Mouse (Mus musculus): ENCODE measurements at regions not wholly inside any gene's neighbourhood (a gene's known extent, or its start where the extent isn't known, plus 50 kb on each side); places are given as distances from the start of the nearest gene placed in this dataset.

- ATAC-seq (replicated peaks; ENCODE audit: low read depth, poor library complexity, severe bottlenecking), result no peak
Measured at GRCm38 (mm10) chr10:42095986-42096385, 77.7 kb upstream of the Armc2 start.

DNA sequence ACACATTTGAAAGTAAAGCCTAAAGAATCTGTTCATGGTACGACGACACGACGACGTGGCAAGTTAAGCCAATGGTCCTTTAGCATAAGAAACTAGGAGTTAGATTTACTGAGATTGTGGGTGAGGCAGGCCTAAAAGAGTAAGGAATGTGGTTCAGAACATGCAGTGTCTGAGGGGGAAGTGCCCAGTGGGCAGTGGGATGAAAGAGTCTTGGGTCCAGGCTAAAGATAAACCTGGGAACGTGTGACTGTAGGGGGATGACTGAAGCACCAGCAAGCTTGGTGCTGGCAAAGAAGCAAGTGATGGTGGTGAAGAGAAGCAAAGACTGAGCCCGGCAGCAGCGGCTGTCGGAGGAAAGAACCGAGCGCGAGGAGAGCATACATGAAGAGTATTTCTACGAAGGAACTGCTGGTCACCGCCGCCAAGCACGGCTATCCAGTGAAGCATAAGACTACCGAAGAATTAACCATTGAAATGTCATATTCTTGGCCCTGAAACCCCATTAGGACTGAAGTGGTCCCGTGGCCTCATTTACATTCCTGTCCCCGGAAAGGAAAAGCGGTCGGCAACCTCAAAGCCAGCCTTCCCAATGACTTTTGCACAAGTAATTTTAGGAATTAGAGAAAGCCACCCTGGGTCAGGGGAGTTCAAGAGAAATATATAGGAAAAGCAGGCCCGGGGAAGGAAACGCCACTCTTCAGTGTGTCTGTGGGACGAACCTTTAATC lies 76.2 kb upstream of the Armc2 start:
- ATAC-seq (replicated peaks; ENCODE audit: low read depth, poor library complexity, severe bottlenecking), result no peak

GRCm38 (mm10) chr10:42093176-42093759 lies 75.0 kb upstream of the Armc2 start:
- no peak for ATAC-seq (replicated peaks; ENCODE audit: low read depth, poor library complexity, severe bottlenecking)

DNA sequence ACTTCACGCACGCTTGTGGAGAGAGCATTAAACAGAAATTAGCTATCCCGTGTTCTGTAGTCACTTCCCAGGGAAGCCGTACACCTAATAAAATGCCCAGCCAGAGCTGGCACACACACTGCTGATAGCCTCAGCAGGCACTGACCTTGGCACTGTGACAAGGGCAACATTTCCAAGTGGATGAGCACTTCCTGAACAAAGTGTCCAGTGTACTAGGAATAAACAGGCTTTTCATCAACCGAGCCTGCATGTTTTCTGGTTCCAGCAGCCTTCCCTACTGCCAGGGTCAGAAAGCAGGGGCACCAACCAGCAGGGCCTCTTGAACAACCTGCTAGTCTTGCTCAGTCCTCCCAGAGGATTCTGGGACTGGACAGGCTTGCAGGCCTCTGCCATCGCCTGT lies 74.3 kb upstream of the Armc2 start:
- no peak for ATAC-seq (replicated peaks; ENCODE audit: low read depth, poor library complexity, severe bottlenecking)

GRCm38 (mm10) chr10:42091546-42092168 lies 73.4 kb upstream of the Armc2 start:
- ATAC-seq (replicated peaks; ENCODE audit: low read depth, poor library complexity, severe bottlenecking), result no peak

- no peak for ATAC-seq (replicated peaks; ENCODE audit: low read depth, poor library complexity, severe bottlenecking)
Measured at GRCm38 (mm10) chr10:42090806-42091205, 72.6 kb upstream of the Armc2 start.

GRCm38 (mm10) chr10:42090147-42090546 lies 71.9 kb upstream of the Armc2 start:
- ATAC-seq (replicated peaks; ENCODE audit: low read depth, poor library complexity, severe bottlenecking), result no peak

DNA sequence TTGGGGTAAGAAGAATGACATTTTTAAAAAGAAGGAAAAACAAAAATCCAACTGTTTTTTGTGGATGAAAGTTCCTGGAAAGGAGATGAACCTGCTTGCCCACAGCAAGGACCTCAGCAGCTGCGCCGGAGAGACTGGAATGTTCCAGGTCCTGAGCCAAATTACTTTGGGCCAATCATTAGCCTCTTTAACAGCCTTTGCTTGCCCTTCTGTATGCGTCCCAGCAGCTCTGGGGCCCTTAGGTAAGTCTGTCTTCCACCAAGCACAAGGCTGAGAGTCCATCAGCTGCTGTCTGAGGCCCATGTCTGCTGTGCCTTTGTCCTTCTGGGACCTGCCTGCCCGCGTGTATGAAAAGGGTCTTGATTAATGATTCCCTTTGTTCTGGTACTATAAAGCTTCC lies 71.4 kb upstream of the Armc2 start:
- no peak for ATAC-seq (replicated peaks; ENCODE audit: low read depth, poor library complexity, severe bottlenecking)

GRCm38 (mm10) chr10:42089235-42089625 lies 71.0 kb upstream of the Armc2 start:
- peak; percentile 92 for ATAC-seq (replicated peaks; ENCODE audit: low read depth, poor library complexity, severe bottlenecking)

DNA sequence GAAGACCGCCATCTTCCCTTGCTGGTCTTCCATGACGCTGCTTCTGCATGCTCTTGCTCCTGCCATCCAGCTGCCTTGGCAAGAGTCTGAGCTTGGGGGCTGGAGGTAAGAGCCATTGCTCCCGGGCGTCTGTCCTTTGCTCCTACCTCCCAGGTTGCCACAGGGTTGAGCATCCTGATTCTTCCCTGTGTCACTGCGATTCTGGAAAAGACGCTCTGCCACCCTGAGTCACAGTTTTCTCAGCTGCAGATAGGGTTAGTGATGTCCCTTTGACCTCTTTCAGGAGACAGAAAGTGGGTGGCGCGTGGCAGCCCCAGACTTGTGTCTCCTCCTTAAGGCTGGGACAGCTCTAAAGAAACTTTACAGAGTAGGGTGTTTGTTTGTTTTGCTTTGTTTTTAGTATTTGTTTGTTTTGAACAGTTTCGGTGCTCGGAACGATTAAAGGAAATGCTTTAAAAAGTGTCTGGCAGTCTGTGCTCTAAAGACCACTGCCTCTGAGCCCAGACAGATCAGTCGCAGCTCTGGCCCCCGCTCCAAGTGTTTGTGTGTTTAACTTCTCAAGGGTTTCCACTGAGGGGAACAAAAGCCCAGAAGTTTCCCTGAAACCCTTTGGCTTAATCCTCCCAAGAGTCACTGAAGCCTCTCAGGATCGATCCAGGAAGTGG lies 70.5 kb upstream of the Armc2 start:
- ATAC-seq (replicated peaks; ENCODE audit: low read depth, poor library complexity, severe bottlenecking), result 0 out of 2 replicates have a peak, but pooled peaks have one; percentile 6

DNA sequence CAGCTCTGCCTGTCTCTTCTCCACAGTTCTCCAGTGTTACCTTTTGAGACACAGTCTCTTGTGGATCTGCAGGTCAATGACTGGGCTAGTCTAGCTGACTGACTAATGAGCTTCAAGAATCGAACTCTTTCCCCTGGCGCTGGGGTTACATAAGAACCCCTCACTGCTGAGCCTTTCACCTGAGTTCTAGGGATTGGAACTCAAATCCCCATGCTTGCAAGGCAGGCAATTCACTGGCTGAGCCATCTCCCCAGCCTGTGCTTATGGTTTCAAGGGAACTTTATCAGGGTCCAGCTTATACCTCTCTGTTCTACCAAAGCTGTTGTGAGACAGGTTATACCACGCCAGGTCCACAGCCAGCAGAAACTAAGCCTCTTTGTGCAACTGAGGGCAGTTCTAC lies 69.7 kb upstream of the Armc2 start:
- ATAC-seq (replicated peaks; ENCODE audit: low read depth, poor library complexity, severe bottlenecking), result no peak

- ATAC-seq (replicated peaks; ENCODE audit: low read depth, poor library complexity, severe bottlenecking), result no peak
Measured at GRCm38 (mm10) chr10:42086691-42087090, 68.4 kb upstream of the Armc2 start.

- ATAC-seq (replicated peaks; ENCODE audit: low read depth, poor library complexity, severe bottlenecking), result no peak
Measured at GRCm38 (mm10) chr10:42085295-42085694, 67.1 kb upstream of the Armc2 start.

DNA sequence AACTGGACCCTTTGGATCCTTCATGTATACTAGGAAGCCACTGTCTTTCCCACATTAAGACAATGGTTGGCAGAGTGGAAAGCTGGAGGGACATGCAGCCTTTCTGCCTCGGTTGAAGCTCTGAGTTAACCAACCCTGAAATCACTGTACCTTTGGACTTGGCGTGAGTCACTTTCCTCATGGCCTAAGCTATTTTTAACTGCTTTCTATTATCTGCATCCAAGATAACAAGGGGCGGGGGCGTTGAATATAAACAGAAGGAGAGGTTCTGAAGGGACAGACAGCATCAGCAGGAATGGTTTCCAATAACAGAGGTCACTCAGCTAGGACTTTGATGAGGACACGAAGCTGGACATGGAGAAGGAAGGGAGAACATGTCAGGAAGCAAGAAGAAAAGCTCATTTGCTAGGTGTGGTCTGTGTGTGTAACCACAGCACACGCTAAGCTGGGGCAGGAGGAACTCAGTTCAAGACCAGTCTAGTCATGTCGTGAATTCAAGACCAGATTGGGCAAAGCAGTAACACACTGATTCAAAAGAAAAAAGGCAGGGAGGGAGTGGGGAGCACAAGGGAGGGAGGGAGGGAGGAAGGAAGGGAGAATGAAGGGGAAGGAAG lies 64.1 kb upstream of the Armc2 start:
- ATAC-seq (replicated peaks; ENCODE audit: low read depth, poor library complexity, severe bottlenecking), result no peak

DNA sequence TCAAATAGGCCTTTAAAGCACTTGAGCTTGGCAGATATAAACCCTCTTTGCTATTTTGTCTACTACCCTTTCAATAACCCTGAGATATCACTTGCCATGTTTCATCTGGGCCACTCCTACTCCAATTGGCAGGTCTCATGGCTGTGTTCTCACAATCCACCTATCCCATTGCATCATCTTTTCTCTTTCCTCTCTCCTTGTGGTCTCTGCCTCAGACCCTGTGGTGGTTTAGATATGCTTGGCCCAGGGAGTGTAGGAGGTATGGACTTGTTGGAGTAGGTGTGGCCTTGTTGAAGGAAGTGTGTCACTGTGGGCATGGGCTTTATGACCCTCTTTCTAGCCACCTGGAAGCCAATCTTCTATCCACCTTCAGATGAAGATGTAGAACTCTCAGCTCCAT lies 61.5 kb upstream of the Armc2 start:
- ATAC-seq (replicated peaks; ENCODE audit: low read depth, poor library complexity, severe bottlenecking), result peak; percentile 81; the same call in 1 of the 2 replicates

GRCm38 (mm10) chr10:42076711-42077110 lies 58.5 kb upstream of the Armc2 start:
- ATAC-seq (replicated peaks; ENCODE audit: low read depth, poor library complexity, severe bottlenecking), result no peak

DNA sequence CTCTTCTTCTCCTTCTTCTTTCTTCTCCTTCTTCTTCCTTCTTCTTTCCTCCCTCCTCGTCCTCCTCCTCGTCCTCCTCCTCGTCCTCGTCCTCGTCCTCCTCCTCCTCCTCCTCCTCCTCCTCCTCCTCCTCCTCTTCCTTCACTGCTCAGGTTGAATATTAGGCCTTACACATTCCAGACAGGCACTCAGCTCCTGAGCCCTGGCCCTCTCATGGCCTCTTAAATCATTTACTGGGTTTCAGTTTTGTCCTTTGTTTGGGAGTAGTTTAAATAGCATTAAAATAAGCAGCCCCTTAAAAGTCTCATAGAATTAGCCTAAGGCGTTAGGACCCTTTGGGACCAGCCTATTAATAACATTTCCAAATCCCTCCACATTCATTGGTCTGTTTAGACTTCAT lies 57.3 kb upstream of the Armc2 start:
- no peak for ATAC-seq (replicated peaks; ENCODE audit: low read depth, poor library complexity, severe bottlenecking)

DNA sequence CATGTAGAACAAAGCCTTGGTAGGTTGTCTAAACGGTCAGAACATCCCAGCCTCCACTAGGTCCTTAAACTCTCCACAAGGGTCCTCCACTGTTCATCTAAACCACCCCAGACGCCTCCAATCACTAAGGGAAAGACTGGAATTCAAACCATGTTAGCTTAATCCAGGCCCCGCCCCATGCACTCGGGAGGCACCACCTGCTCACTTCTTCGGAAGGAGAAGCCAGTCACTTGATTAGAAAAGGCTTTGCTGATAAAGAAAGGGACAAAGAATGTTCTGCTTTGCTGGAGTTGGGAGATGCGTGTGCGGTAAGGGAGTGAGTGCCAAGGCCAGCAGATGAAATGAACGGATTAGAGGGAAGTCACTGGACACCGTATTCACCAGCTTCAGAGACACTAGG lies 54.5 kb upstream of the Armc2 start:
- ATAC-seq (replicated peaks; ENCODE audit: low read depth, poor library complexity, severe bottlenecking), result no peak

DNA sequence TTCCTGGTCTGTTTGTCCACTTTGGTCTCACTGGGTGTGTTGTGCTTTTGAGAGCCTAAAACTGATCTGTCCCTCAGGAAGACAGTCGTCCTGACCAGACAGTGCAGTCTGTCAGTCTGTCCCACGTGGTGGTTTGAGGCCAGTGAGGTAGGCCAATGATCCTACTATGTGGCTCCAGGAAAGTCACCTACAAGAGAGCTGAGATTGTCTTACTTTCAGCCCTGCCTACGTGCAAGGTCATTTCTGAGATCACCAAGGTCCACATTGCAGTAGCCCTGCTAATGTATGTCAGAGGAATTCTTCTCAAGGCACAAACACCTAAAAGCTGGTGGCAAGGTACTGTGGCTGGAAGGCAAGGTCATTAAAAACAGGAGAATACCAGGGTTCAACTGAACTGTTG lies 53.9 kb upstream of the Armc2 start:
- no peak for ATAC-seq (replicated peaks; ENCODE audit: low read depth, poor library complexity, severe bottlenecking)

GRCm38 (mm10) chr10:42071404-42072024 lies 53.3 kb upstream of the Armc2 start:
- peak; percentile 31; the same call in 1 of the 2 replicates for ATAC-seq (replicated peaks; ENCODE audit: low read depth, poor library complexity, severe bottlenecking)
